Mouse (Mus musculus): ENCODE results near the gene Zfp36l2. TPM values are rescaled to one million over a fixed set of nuclear protein-coding genes. Genes with fewer than 3 reads are reported as not detected.
"Not testable (repeated sequence)": the region's sequence is repeated elsewhere in the genome, so short reads cannot be mapped to it uniquely, and the experiment has no call there.

Gene Zfp36l2
- 9.3 and 9.9 TPM in 2 replicates for polyA plus RNA-seq (2016; fragmentation: Nextera tagmentation; extraction: Ambion mirVana)

- DNase-seq (ENCODE audit: low spot score): peak; percentile 96
- Histone ChIP-seq H3K4me1 (replicated peaks) (peaks cover 48% of the 10 kb centered on the region), H3K4me3 (peak within 1 kb of the TSS; percentile 89), H3K27ac (peak within 1 kb of the TSS; percentile 94), H3K9me3 (no peaks in the 10 kb centered on the region), H3K27me3 (ENCODE audit: insufficient read depth, poor library complexity, severe bottlenecking) (0 out of 2 replicates have a peak, but pooled peaks cover 4% of the 10 kb centered on the region), H3K36me3 (peaks cover 38% of the 10 kb centered on the region)
- WGBS: under 1% methylated on average over 65 of the region's 76 CpGs
These were observed at the start of gene Zfp36l2 for GRCm38 (mm10) chr17:84187727-84188373. Zfp36l2 (minus strand) TSS chr17:84187947.

- no peaks in the 10 kb centered on the region for H3K9me3 ChIP-seq
- H3K27ac ChIP-seq: no peak overlapping the region
- WGBS: 93% methylated on average over 7 of the region's 7 CpGs
- no peaks in the 10 kb centered on the region for H3K27me3 ChIP-seq (ENCODE audit: insufficient read depth, poor library complexity, severe bottlenecking)
- H3K36me3 ChIP-seq: 0 out of 2 replicates have a peak, but pooled peaks cover 8% of the 10 kb centered on the region
- no peak overlapping the region for H3K4me3 ChIP-seq
- H3K4me1 ChIP-seq (replicated peaks): no peaks in the 10 kb centered on the region; the same call in 1 of the 2 replicates
- DNase-seq (ENCODE audit: low spot score): no peak
These were observed 49.2 kb upstream of the Zfp36l2 start for GRCm38 (mm10) chr17:84236781-84237557.

- H3K9me3 ChIP-seq: no peaks in the 10 kb centered on the region
- DNase-seq (ENCODE audit: low spot score): no peak
- 0 out of 2 replicates have a peak overlapping the region, but pooled peaks have one; percentile 5 for H3K27ac ChIP-seq
- H3K27me3 ChIP-seq (ENCODE audit: insufficient read depth, poor library complexity, severe bottlenecking): no peaks in the 10 kb centered on the region
- H3K4me3 ChIP-seq: no peak overlapping the region
- H3K4me1 ChIP-seq (replicated peaks): no peaks in the 10 kb centered on the region; the same call in 1 of the 2 replicates
- 0 out of 2 replicates have a peak, but pooled peaks cover 13% of the 10 kb centered on the region for H3K36me3 ChIP-seq
- WGBS: 92% methylated on average over 4 of the region's 4 CpGs
These were observed 47.7 kb upstream of the Zfp36l2 start for GRCm38 (mm10) chr17:84235399-84235928.

GRCm38 (mm10) chr17:84234785-84235184 lies 47.0 kb upstream of the Zfp36l2 start:
- not testable (repeated sequence) for H3K9me3 ChIP-seq

GRCm38 (mm10) chr17:84233758-84234157 lies 46.0 kb upstream of the Zfp36l2 start:
- Histone ChIP-seq H3K4me3 (no peak overlapping the region), H3K36me3 (peaks cover 28% of the 10 kb centered on the region), H3K27me3 (ENCODE audit: insufficient read depth, poor library complexity, severe bottlenecking) (no peaks in the 10 kb centered on the region), H3K9me3 (no peaks in the 10 kb centered on the region), H3K27ac (no peak overlapping the region), H3K4me1 (replicated peaks) (no peaks in the 10 kb centered on the region; the same call in 1 of the 2 replicates)
- DNase-seq (ENCODE audit: low spot score): no peak
- 92% methylated on average over 2 of the region's 2 CpGs for WGBS

More at GRCm38 (mm10) chr17:84234785-84235184, 47.0 kb upstream of the Zfp36l2 start:
- H3K4me3 ChIP-seq; H3K27me3 ChIP-seq (ENCODE audit: insufficient read depth, poor library complexity, severe bottlenecking); H3K4me1 ChIP-seq (replicated peaks); DNase-seq (ENCODE audit: low spot score): not testable (repeated sequence)
- H3K27ac ChIP-seq: 0 out of 2 replicates have a peak overlapping the region, but pooled peaks have one; percentile 5
- 100% methylated on average over 1 of the region's 4 CpGs for WGBS
- peaks cover 19% of the 10 kb centered on the region; the same call in 1 of the 2 replicates for H3K36me3 ChIP-seq

- Histone ChIP-seq H3K4me1 (replicated peaks) (no peaks in the 10 kb centered on the region; the same call in 1 of the 2 replicates), H3K4me3 (no peak overlapping the region), H3K27ac (no peak overlapping the region), H3K9me3 (no peaks in the 10 kb centered on the region), H3K27me3 (ENCODE audit: insufficient read depth, poor library complexity, severe bottlenecking) (no peaks in the 10 kb centered on the region), H3K36me3 (peaks cover 44% of the 10 kb centered on the region)
- DNase-seq (ENCODE audit: low spot score): no peak
- WGBS: 95% methylated on average over 2 of the region's 2 CpGs
These were observed 43.6 kb upstream of the Zfp36l2 start for GRCm38 (mm10) chr17:84231361-84231760.

GRCm38 (mm10) chr17:84228223-84228622 lies 40.5 kb upstream of the Zfp36l2 start:
- Histone ChIP-seq H3K27me3 (ENCODE audit: insufficient read depth, poor library complexity, severe bottlenecking) (no peaks in the 10 kb centered on the region), H3K9me3 (no peaks in the 10 kb centered on the region), H3K4me3 (no peak overlapping the region), H3K4me1 (replicated peaks) (0 out of 2 replicates have a peak, but pooled peaks cover 3% of the 10 kb centered on the region), H3K36me3 (peaks cover 64% of the 10 kb centered on the region), H3K27ac (no peak overlapping the region)
- WGBS: 77% methylated on average over 2 of the region's 2 CpGs
- no peak for DNase-seq (ENCODE audit: low spot score)

- DNase-seq (ENCODE audit: low spot score): no peak
- no peaks in the 10 kb centered on the region for H3K9me3 ChIP-seq
- H3K36me3 ChIP-seq: peaks cover 67% of the 10 kb centered on the region
- 0 out of 2 replicates have a peak, but pooled peaks cover 3% of the 10 kb centered on the region for H3K4me1 ChIP-seq (replicated peaks)
- no peak overlapping the region for H3K4me3 ChIP-seq
- H3K27me3 ChIP-seq (ENCODE audit: insufficient read depth, poor library complexity, severe bottlenecking): no peaks in the 10 kb centered on the region
- H3K27ac ChIP-seq: no peak overlapping the region
- 90% methylated on average over 6 of the region's 6 CpGs for WGBS
These were observed 38.9 kb upstream of the Zfp36l2 start for GRCm38 (mm10) chr17:84226681-84227080.

- no peak for DNase-seq (ENCODE audit: low spot score)
- no peak overlapping the region for H3K4me3 ChIP-seq
- H3K27ac ChIP-seq: no peak overlapping the region
- H3K36me3 ChIP-seq: peaks cover 69% of the 10 kb centered on the region
- 0 out of 2 replicates have a peak, but pooled peaks cover 3% of the 10 kb centered on the region for H3K4me1 ChIP-seq (replicated peaks)
- no peaks in the 10 kb centered on the region for H3K9me3 ChIP-seq
- 66% methylated on average over 5 of the region's 5 CpGs for WGBS
- H3K27me3 ChIP-seq (ENCODE audit: insufficient read depth, poor library complexity, severe bottlenecking): no peaks in the 10 kb centered on the region
These were observed 38.5 kb upstream of the Zfp36l2 start for GRCm38 (mm10) chr17:84226231-84226630.

GRCm38 (mm10) chr17:84224217-84224887 lies 36.6 kb upstream of the Zfp36l2 start:
- Histone ChIP-seq H3K27me3 (ENCODE audit: insufficient read depth, poor library complexity, severe bottlenecking) (no peaks in the 10 kb centered on the region), H3K4me1 (replicated peaks) (0 out of 2 replicates have a peak, but pooled peaks cover 3% of the 10 kb centered on the region), H3K27ac (no peak overlapping the region; the same call in 1 of the 2 replicates), H3K36me3 (peaks cover 72% of the 10 kb centered on the region), H3K9me3 (no peaks in the 10 kb centered on the region), H3K4me3 (no peak overlapping the region)
- DNase-seq (ENCODE audit: low spot score): no peak
- 73% methylated on average over 15 of the region's 15 CpGs for WGBS

GRCm38 (mm10) chr17:84218841-84219240 lies 31.1 kb upstream of the Zfp36l2 start:
- not testable (repeated sequence) for H3K9me3 ChIP-seq; H3K4me3 ChIP-seq; H3K27me3 ChIP-seq (ENCODE audit: insufficient read depth, poor library complexity, severe bottlenecking); H3K27ac ChIP-seq; H3K4me1 ChIP-seq (replicated peaks); DNase-seq (ENCODE audit: low spot score)
- peaks cover 45% of the 10 kb centered on the region for H3K36me3 ChIP-seq
- 97% methylated on average over 2 of the region's 2 CpGs for WGBS

GRCm38 (mm10) chr17:84217696-84218095 lies 29.9 kb upstream of the Zfp36l2 start:
- H3K27ac ChIP-seq: no peak overlapping the region
- H3K9me3 ChIP-seq: no peaks in the 10 kb centered on the region
- no peak overlapping the region for H3K4me3 ChIP-seq
- no peaks in the 10 kb centered on the region for H3K27me3 ChIP-seq (ENCODE audit: insufficient read depth, poor library complexity, severe bottlenecking)
- peaks cover 44% of the 10 kb centered on the region for H3K36me3 ChIP-seq
- DNase-seq (ENCODE audit: low spot score): no peak
- no peaks in the 10 kb centered on the region for H3K4me1 ChIP-seq (replicated peaks)
- 82% methylated on average over 3 of the region's 3 CpGs for WGBS

Measured in hindbrain, embryonic 10.5 days (tissue).